Mouse (Mus musculus): ENCODE results near the gene Txndc5.
A peak's percentile ranks its signal among the peaks of the same experiment; 100 is the strongest.

Gene Txndc5

GRCm38 (mm10) chr13:38528687-38529294 is at the start of gene Txndc5:
TSS of gene Txndc5 (minus strand) at chr13:38528824.
- peak; percentile 50 for DNase-seq (ENCODE audit: low spot score)

GRCm38 (mm10) chr13:38574668-38575067 is 46.0 kb upstream of the Txndc5 start:
- DNase-seq (ENCODE audit: low spot score): no peak

- peak; percentile 53 for DNase-seq (ENCODE audit: low spot score)
Observed at GRCm38 (mm10) chr13:38573281-38573680, 44.7 kb upstream of the Txndc5 start.

- DNase-seq (ENCODE audit: low spot score): no peak
Observed at GRCm38 (mm10) chr13:38565245-38565644, 36.6 kb upstream of the Txndc5 start.

- DNase-seq (ENCODE audit: low spot score): no peak
Observed at GRCm38 (mm10) chr13:38554611-38555010, 26.0 kb upstream of the Txndc5 start.

GRCm38 (mm10) chr13:38554210-38554609 is 25.6 kb upstream of the Txndc5 start:
- no peak for DNase-seq (ENCODE audit: low spot score)

GRCm38 (mm10) chr13:38548681-38549080 is 20.1 kb upstream of the Txndc5 start:
- DNase-seq (ENCODE audit: low spot score): no peak

GRCm38 (mm10) chr13:38547717-38548116 is 19.1 kb upstream of the Txndc5 start:
- DNase-seq (ENCODE audit: low spot score): no peak

- no peak for DNase-seq (ENCODE audit: low spot score)
Observed at GRCm38 (mm10) chr13:38546754-38547153, 18.1 kb upstream of the Txndc5 start.

- DNase-seq (ENCODE audit: low spot score): no peak
Observed at GRCm38 (mm10) chr13:38545460-38545859, 16.8 kb upstream of the Txndc5 start.

GRCm38 (mm10) chr13:38544769-38545445 is 16.3 kb upstream of the Txndc5 start:
- DNase-seq (ENCODE audit: low spot score): no peak

GRCm38 (mm10) chr13:38543455-38544125 is 15.0 kb upstream of the Txndc5 start:
- no peak for DNase-seq (ENCODE audit: low spot score)

- peak; percentile 19 for DNase-seq (ENCODE audit: low spot score)
Observed at GRCm38 (mm10) chr13:38539192-38539900, 10.7 kb upstream of the Txndc5 start.

GRCm38 (mm10) chr13:38537521-38537920 is 8.9 kb upstream of the Txndc5 start:
- DNase-seq (ENCODE audit: low spot score): no peak

- no peak for DNase-seq (ENCODE audit: low spot score)
Observed at GRCm38 (mm10) chr13:38534731-38535130, 6.1 kb upstream of the Txndc5 start.

- peak; percentile 25 for DNase-seq (ENCODE audit: low spot score)
Observed at GRCm38 (mm10) chr13:38534016-38534415, 5.4 kb upstream of the Txndc5 start.

- no peak for DNase-seq (ENCODE audit: low spot score)
Observed at GRCm38 (mm10) chr13:38533461-38533860, 4.8 kb upstream of the Txndc5 start.

- no peak for DNase-seq (ENCODE audit: low spot score)
Observed at GRCm38 (mm10) chr13:38531498-38531897, 2.9 kb upstream of the Txndc5 start.

GRCm38 (mm10) chr13:38529576-38529975 is 952 bp upstream of the Txndc5 start:
- DNase-seq (ENCODE audit: low spot score): no peak

- DNase-seq (ENCODE audit: low spot score): peak; percentile 69
Observed at GRCm38 (mm10) chr13:38527797-38528650, 600 bp downstream of the Txndc5 start.

GRCm38 (mm10) chr13:38527041-38527796 is 1.4 kb downstream of the Txndc5 start:
- peak; percentile 33 for DNase-seq (ENCODE audit: low spot score)

All from adipocyte (in vitro differentiated cells).